Mouse (Mus musculus) liver, adult 2 months (tissue): ENCODE measurements around the gene Tnc. TPM values are rescaled to one million over a fixed set of nuclear protein-coding genes. Genes with fewer than 3 reads are reported as not detected.

Experiments
- DNase-seq: peaks from one replicate; pipeline ENCODE4 v3.0.0-alpha.2; 2011; ENCODE audit warnings: low read depth, low spot score; ENCODE audit errors: extremely low read depth
- H3K27ac ChIP-seq: fragments of 200-500 bp; replicated peaks from 2 replicates; pipeline ENCODE4 v1.5.1; 2012; ENCODE audit warnings: low read depth, mild to moderate bottlenecking, control low read depth, inconsistent platforms, low read length; ENCODE audit not compliant: insufficient read depth
- H3K27me3 ChIP-seq: fragments of 200-500 bp; 2 replicates; pipeline ENCODE4 v1.6.1; 2012; ENCODE audit warnings: mild to moderate bottlenecking, moderate library complexity, low read length, inconsistent platforms; ENCODE audit not compliant: control insufficient read depth, insufficient read depth
- H3K36me3 ChIP-seq: fragments of 200-500 bp; 2 replicates; pipeline ENCODE4 v1.6.1; 2012; ENCODE audit warnings: low read length, inconsistent platforms; ENCODE audit not compliant: control insufficient read depth, insufficient read depth
- H3K4me1 ChIP-seq: fragments of 200-500 bp; 2 replicates; pipeline ENCODE4 v1.6.1; 2011; ENCODE audit warnings: low read length; ENCODE audit not compliant: control insufficient read depth, insufficient read depth
- H3K4me3 ChIP-seq: fragments of 200-500 bp; 2 replicates; pipeline ENCODE4 v1.5.1; 2011; ENCODE audit warnings: low read depth, mild to moderate bottlenecking, control low read depth, low read length, moderate library complexity; ENCODE audit not compliant: insufficient read depth
- H3K79me2 ChIP-seq: fragments of 200-500 bp; 2 replicates; pipeline ENCODE4 v1.6.1; 2012; ENCODE audit warnings: inconsistent platforms, mild to moderate bottlenecking, low read length, moderate library complexity; ENCODE audit not compliant: control insufficient read depth, insufficient read depth
- H3K9ac ChIP-seq: fragments of 200-500 bp; 2 replicates; pipeline ENCODE4 v1.6.1; 2012; ENCODE audit warnings: low read depth, mild to moderate bottlenecking, control low read depth, inconsistent platforms, low read length
- CTCF ChIP-seq: fragments of 200-500 bp; IDR thresholded peaks from 2 replicates; pipeline ENCODE4 v1.5.1; 2011; ENCODE audit warnings: low read depth, low read length, control low read depth
- POLR2A ChIP-seq: fragments of 200-500 bp; IDR thresholded peaks from 2 replicates; pipeline ENCODE4 v1.6.1; 2011; ENCODE audit warnings: low read length, control low read depth; ENCODE audit not compliant: insufficient read depth; ENCODE audit errors: extremely low read depth
- WGBS: fragments of 180-500 bp; shearing (Covaris S2); methylation state at CpG from one replicate; pipeline ENCODE4 v1.1.7; 2018; 5-methylcytosine and 5-hydroxymethylcytosine counted together
- polyA plus RNA-seq: library from polyadenylated mRNA; depleted of rRNA; stranded (reverse); fragments of >200 nt; gene quantifications from 2 replicates; pipeline ENCODE4 v1.2.3, GENCODE M21; 2012
- total RNA-seq: library from RNA; depleted of rRNA; stranded (reverse); fragments of >200 nt; gene quantifications from 2 replicates; pipeline ENCODE4 v1.2.3, GENCODE M21; 2014

Gene Tnc
- total and polyA plus RNA-seq, 2 experiments: 0.24 to 0.37 TPM

DNA sequence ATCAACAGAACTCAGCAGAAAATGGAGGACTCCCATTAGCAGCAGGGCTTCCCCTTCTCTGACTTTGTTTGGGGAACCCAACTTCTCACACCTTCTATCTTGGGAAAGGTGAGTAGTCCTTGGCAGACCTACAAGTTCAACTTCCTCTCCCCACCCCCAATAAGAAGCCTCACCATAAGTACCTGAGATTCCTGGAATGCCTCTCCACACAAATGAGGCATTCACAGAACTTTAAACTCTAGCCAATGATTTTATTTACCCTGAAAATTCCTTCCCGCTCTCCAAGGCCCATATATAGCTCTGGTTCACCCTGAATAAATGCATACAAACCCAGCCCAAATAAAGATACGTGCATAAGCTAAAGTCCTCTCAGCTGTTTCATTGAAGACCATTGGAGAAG lies 9.3 kb downstream of the Tnc start:
- Histone ChIP-seq H3K79me2 (no peaks in the 10 kb centered on the region), H3K27ac (no peak overlapping the region), H3K9ac (no peak overlapping the region), H3K27me3 (no peaks in the 10 kb centered on the region), H3K4me1 (no peaks in the 10 kb centered on the region), H3K4me3 (no peak overlapping the region), H3K36me3 (no peaks in the 10 kb centered on the region)
- no peak for DNase-seq
- no peak for TF ChIP-seq CTCF
- no peak for TF ChIP-seq POLR2A
- WGBS: 71% methylated on average over 2 of the region's 2 CpGs

DNA sequence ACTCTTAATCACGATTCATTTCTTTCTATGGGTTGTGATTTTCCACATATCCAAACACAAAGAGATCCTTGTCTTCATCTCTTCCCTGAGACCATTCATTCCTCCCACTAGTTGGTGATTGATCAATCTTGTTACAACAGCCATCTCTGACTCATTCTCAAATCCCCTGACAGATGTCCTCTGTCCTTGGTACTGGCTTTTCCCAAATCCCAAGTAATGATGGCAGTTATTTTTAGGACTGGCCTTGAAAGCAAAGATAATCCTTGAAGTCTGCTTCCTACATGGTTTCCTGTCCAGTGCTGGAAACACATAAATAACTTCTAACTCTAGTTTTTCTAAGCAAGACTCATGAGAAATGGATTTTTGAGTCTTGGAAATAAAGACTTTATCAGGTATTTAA lies 12.1 kb downstream of the Tnc start:
- no peaks in the 10 kb centered on the region for H3K36me3 ChIP-seq
- no peak for DNase-seq
- no peaks in the 10 kb centered on the region for H3K79me2 ChIP-seq
- H3K27me3 ChIP-seq: no peaks in the 10 kb centered on the region
- no peak overlapping the region for H3K27ac ChIP-seq
- WGBS: 72% methylated on average over 1 of the region's 1 CpGs
- no peak overlapping the region for H3K4me3 ChIP-seq
- no peak overlapping the region for H3K9ac ChIP-seq
- no peaks in the 10 kb centered on the region for H3K4me1 ChIP-seq
- TF ChIP-seq POLR2A (no peak), CTCF (no peak)

DNA sequence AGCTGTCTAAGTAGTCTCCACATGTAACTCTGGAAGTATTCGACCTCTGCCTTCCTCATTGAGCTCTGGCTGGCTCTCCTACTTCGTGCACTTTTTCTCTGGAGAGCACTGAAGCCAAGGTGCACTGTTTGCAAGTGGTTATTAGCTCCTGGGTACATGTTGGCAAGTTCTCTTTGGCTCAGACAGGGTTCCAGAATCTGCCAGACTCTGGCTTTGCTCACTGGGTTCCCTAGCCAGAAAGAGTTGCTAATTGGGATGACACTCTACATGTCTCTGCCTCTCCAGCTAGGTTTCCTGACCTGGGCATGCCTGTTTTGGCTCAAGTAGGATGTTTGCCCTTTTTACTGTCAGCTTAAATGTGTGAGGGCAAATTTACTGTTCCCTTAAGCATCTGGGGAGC lies 13.6 kb downstream of the Tnc start:
- Histone ChIP-seq H3K36me3 (no peaks in the 10 kb centered on the region), H3K4me1 (no peaks in the 10 kb centered on the region), H3K79me2 (no peaks in the 10 kb centered on the region), H3K9ac (no peak overlapping the region), H3K4me3 (no peak overlapping the region), H3K27me3 (no peaks in the 10 kb centered on the region), H3K27ac (no peak overlapping the region)
- no peak for TF ChIP-seq CTCF
- TF ChIP-seq POLR2A: no peak
- no peak for DNase-seq
- 42% methylated on average over 2 of the region's 2 CpGs for WGBS

DNA sequence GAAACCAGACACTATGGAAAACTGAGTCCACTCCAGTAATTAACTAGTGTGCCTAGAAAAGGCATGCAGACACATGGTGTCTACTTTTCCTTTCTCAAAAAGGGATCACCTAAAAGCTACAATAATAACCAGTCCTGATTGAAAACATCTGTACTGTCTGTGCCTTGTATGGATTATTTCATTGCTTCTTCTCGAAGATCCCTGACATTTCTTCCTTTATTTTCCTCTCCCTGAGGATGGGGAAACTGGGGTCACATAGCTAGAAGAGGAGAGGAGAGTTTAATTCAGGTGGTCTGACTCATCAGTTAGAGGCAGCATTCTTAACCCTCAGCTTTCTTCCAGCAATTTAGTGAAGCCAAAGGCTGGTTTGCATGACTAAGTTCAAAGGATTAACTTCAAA lies 17.3 kb downstream of the Tnc start:
- WGBS: 48% methylated on average over 1 of the region's 1 CpGs
- Histone ChIP-seq H3K79me2 (no peaks in the 10 kb centered on the region), H3K9ac (no peak overlapping the region), H3K36me3 (no peaks in the 10 kb centered on the region), H3K4me3 (no peak overlapping the region), H3K27me3 (no peaks in the 10 kb centered on the region), H3K4me1 (no peaks in the 10 kb centered on the region), H3K27ac (no peak overlapping the region)
- DNase-seq: no peak
- TF ChIP-seq CTCF (no peak), POLR2A (no peak)

DNA sequence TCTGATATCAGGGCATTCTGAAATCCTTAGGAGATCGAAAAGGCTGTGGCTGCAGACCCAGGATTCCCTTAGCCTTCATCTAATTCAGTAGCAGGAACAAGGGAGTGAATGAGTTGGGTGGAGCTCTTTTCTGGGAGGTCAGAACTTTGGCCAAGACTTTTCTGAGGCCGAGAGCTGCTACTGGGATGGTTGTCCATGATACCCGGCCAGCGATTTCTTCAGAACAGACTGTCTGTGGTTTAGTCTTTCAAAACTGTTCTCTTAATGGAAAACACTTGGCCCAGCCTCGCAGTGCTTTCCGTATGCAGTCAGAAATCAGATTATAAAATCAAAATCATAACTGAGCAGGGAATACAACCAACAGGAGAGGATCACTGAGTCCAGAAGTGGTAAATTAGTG lies 21.2 kb downstream of the Tnc start:
- H3K36me3 ChIP-seq: no peaks in the 10 kb centered on the region
- no peaks in the 10 kb centered on the region for H3K4me1 ChIP-seq
- no peaks in the 10 kb centered on the region for H3K27me3 ChIP-seq
- TF ChIP-seq CTCF: no peak
- TF ChIP-seq POLR2A: no peak
- no peak overlapping the region for H3K27ac ChIP-seq
- no peak overlapping the region for H3K4me3 ChIP-seq
- 87% methylated on average over 6 of the region's 6 CpGs for WGBS
- DNase-seq: no peak
- no peaks in the 10 kb centered on the region for H3K79me2 ChIP-seq
- no peak overlapping the region for H3K9ac ChIP-seq

DNA sequence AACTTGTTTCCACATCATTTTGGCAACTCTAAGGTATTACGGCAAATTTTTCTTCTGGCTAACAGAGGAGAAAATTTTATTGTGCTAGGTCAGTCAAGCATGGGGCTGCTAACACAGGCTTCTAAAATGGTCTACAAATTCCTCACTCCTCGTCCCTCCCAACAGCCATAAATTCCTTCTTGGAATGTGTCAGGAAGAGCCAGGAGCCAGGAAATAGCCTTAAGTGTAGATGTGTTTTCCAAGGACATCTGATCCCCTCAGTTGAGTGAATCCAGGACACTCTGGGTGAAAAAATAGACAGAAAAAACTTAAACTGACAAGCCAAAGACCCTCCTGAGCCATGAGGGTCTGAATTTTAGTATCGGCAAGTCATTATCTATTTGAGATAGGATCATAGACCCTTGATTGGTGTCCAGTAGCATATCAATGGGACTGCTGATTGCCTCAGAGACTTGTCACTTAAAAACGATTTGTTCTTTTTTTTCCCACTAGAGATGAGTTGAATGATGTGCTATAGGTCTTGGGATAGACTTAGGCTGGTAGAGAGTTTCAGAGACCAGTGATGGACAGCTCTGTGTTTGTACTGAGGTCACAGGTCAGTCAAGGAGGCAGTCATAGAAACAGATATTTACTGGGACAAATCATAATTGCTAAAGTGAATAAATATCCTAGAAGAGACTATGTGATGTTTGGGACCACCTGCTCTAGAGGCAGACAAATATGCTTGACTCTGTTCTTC lies 22.6 kb downstream of the Tnc start:
- no peaks in the 10 kb centered on the region for H3K79me2 ChIP-seq
- H3K4me1 ChIP-seq: no peaks in the 10 kb centered on the region
- TF ChIP-seq CTCF (no peak), POLR2A (no peak)
- no peak overlapping the region for H3K27ac ChIP-seq
- H3K9ac ChIP-seq: no peak overlapping the region
- WGBS: 71% methylated on average over 4 of the region's 4 CpGs
- no peaks in the 10 kb centered on the region for H3K27me3 ChIP-seq
- H3K36me3 ChIP-seq: no peaks in the 10 kb centered on the region
- H3K4me3 ChIP-seq: no peak overlapping the region
- no peak for DNase-seq
